ENCODE assay signal across 8 mouse cellular contexts in genomic region chr4:62263133-62263844, GRCm38 (mm10). TPM values are rescaled to one million over a fixed set of nuclear protein-coding genes. Genes with fewer than 3 reads are reported as not detected.
DNase-seq lines count a peak whose midpoint lies in the region; ATAC-seq and TF ChIP-seq lines count a peak whose summit lies in the region.

No protein-coding gene starts in this region.

- no peaks in the 10 kb centered on the region for H3K4me1 ChIP-seq in forebrain, postnatal 0 days (ENCODE audit: insufficient read depth)
- H3K4me1 ChIP-seq in forebrain, embryonic 15.5 days: 0 out of 2 replicates have a peak, but pooled peaks cover 3% of the 10 kb centered on the region
- no peaks in the 10 kb centered on the region for H3K4me1 ChIP-seq in lung, postnatal 0 days (ENCODE audit: insufficient read depth, low read depth, low read length)
- no peaks in the 10 kb centered on the region for H3K4me1 ChIP-seq in midbrain, embryonic 14.5 days (ENCODE audit: control insufficient read depth, insufficient read depth, low read length)

- H3K4me2 ChIP-seq in forebrain, postnatal 0 days (ENCODE audit: low read depth): no peak overlapping the region
- no peak overlapping the region for H3K4me2 ChIP-seq in forebrain, embryonic 15.5 days (replicated peaks)
- H3K4me2 ChIP-seq in lung, postnatal 0 days (replicated peaks; ENCODE audit: low read depth, low read length): no peak overlapping the region
- no peak overlapping the region for H3K4me2 ChIP-seq in midbrain, embryonic 14.5 days (ENCODE audit: low read length)

- DNase-seq in forebrain, postnatal 0 days: no peak
- DNase-seq in lung, postnatal 0 days (ENCODE audit: low spot score): peak; percentile 61
- DNase-seq in lung, postnatal 25 days (ENCODE audit: low spot score): no peak
- peak; percentile 68 for DNase-seq in embryo, embryonic 10.5 days (ENCODE audit: low spot score)
- peak; percentile 60 for DNase-seq in midbrain, embryonic 14.5 days
- no peak for DNase-seq in thymus, adult 18-20 months
- no peak for DNase-seq in natural killer cell, adult 2 months (ENCODE audit: low spot score in 2 of 2)

- no peak overlapping the region for H3K4me3 ChIP-seq in forebrain, postnatal 0 days (ENCODE audit: low read depth, low read length)
- no peak overlapping the region for H3K4me3 ChIP-seq in forebrain, embryonic 15.5 days
- no peak overlapping the region for H3K4me3 ChIP-seq in lung, postnatal 0 days (ENCODE audit: low read depth, low read length)
- H3K4me3 ChIP-seq in midbrain, embryonic 14.5 days (replicated peaks; ENCODE audit: low read depth, low read length): no peak overlapping the region

- TF ChIP-seq CTCF in forebrain, postnatal 0 days (IDR thresholded peaks at IDR 0.05; ENCODE audit: low read depth): peak; percentile 69
- peak; percentile 63 for TF ChIP-seq CTCF in lung, postnatal 0 days (IDR thresholded peaks at IDR 0.05)

- no peaks in the 10 kb centered on the region for H3K27me3 ChIP-seq in forebrain, postnatal 0 days (ENCODE audit: insufficient read depth, low read length)
- H3K27me3 ChIP-seq in forebrain, embryonic 15.5 days: no peaks in the 10 kb centered on the region
- no peaks in the 10 kb centered on the region for H3K27me3 ChIP-seq in lung, postnatal 0 days (replicated peaks; ENCODE audit: insufficient read depth, low read length)
- H3K27me3 ChIP-seq in midbrain, embryonic 14.5 days (ENCODE audit: control insufficient read depth, insufficient read depth, low read length): no peaks in the 10 kb centered on the region

- peak; percentile 42; the same call in 1 of the 2 replicates for ATAC-seq in forebrain, postnatal 0 days
- ATAC-seq in forebrain, embryonic 15.5 days (replicated peaks): no peak; the same call in 1 of the 2 replicates
- no peak for ATAC-seq in lung, postnatal 0 days
- ATAC-seq in midbrain, embryonic 14.5 days (ENCODE audit: low FRiP score, low TSS enrichment): no peak

- H3K27ac ChIP-seq in forebrain, postnatal 0 days (ENCODE audit: low read depth, low read length): no peak overlapping the region
- H3K27ac ChIP-seq in forebrain, embryonic 15.5 days (replicated peaks): no peak overlapping the region
- H3K27ac ChIP-seq in lung, postnatal 0 days (ENCODE audit: low read length): no peak overlapping the region
- no peak overlapping the region for H3K27ac ChIP-seq in midbrain, embryonic 14.5 days (replicated peaks; ENCODE audit: low read depth, low read length)

- no peak overlapping the region for H3K9ac ChIP-seq in forebrain, postnatal 0 days
- H3K9ac ChIP-seq in forebrain, embryonic 15.5 days (replicated peaks): no peak overlapping the region
- H3K9ac ChIP-seq in lung, postnatal 0 days (replicated peaks; ENCODE audit: low read depth): no peak overlapping the region
- no peak overlapping the region for H3K9ac ChIP-seq in midbrain, embryonic 14.5 days (replicated peaks; ENCODE audit: low read length)

- 32% methylated on average over 7 of the region's 7 CpGs for WGBS in forebrain, postnatal 0 days
- WGBS in forebrain, embryonic 15.5 days: 39% methylated on average over 7 of the region's 7 CpGs
- WGBS in lung, postnatal 0 days: 30% methylated on average over 7 of the region's 7 CpGs
- 32% methylated on average over 7 of the region's 7 CpGs for WGBS in midbrain, embryonic 14.5 days

- no peaks in the 10 kb centered on the region for H3K36me3 ChIP-seq in forebrain, postnatal 0 days (ENCODE audit: insufficient read depth)
- no peaks in the 10 kb centered on the region for H3K36me3 ChIP-seq in forebrain, embryonic 15.5 days
- no peaks in the 10 kb centered on the region for H3K36me3 ChIP-seq in lung, postnatal 0 days (ENCODE audit: insufficient read depth, low read length)
- H3K36me3 ChIP-seq in midbrain, embryonic 14.5 days (ENCODE audit: control insufficient read depth, insufficient read depth, low read length): no peaks in the 10 kb centered on the region

- TF ChIP-seq EP300 in lung, postnatal 0 days (IDR thresholded peaks at IDR 0.05): no peak

- no peaks in the 10 kb centered on the region for H3K9me3 ChIP-seq in forebrain, postnatal 0 days (ENCODE audit: low read length)
- H3K9me3 ChIP-seq in forebrain, embryonic 15.5 days: no peaks in the 10 kb centered on the region
- no peaks in the 10 kb centered on the region for H3K9me3 ChIP-seq in lung, postnatal 0 days (ENCODE audit: low read length)
- H3K9me3 ChIP-seq in midbrain, embryonic 14.5 days (ENCODE audit: control insufficient read depth, low read length): no peaks in the 10 kb centered on the region

RNA-seq across cellular contexts. Expression of gene Slc31a2, which starts 0.9 kb away (rescaled TPM):
- total RNA-seq in forebrain, postnatal 0 days (2014; rRNA removed): 11.3 and 15.8 TPM in 2 replicates
- 5.3 and 10.9 TPM in 2 replicates for polyA plus RNA-seq in forebrain, postnatal 0 days (2015; fragmentation: Nextera tagmentation; extraction: Ambion mirVana)
- polyA plus RNA-seq in forebrain, embryonic 15.5 days (2015; fragmentation: Nextera tagmentation; extraction: Ambion mirVana): 11.1 and 11.8 TPM in 2 replicates
- 25.5 and 29.0 TPM in 2 replicates for polyA plus RNA-seq in lung, postnatal 0 days (2015; fragmentation: Nextera tagmentation; extraction: Ambion mirVana)
- 9.2 and 10.2 TPM in 2 replicates for polyA plus RNA-seq in midbrain, embryonic 14.5 days (2014; fragmentation: Nextera tagmentation; extraction: Ambion mirVana)

RNA-seq across cellular contexts. Expression of gene Zfp37, which starts 32.4 kb away (rescaled TPM):
- 24.2 and 30.1 TPM in 2 replicates for total RNA-seq in forebrain, postnatal 0 days (2014; rRNA removed)
- 11.2 and 14.6 TPM in 2 replicates for polyA plus RNA-seq in forebrain, postnatal 0 days (2015; fragmentation: Nextera tagmentation; extraction: Ambion mirVana)
- 20.4 TPM in 2 replicates for polyA plus RNA-seq in forebrain, embryonic 15.5 days (2015; fragmentation: Nextera tagmentation; extraction: Ambion mirVana)
- 3.4 and 3.5 TPM in 2 replicates for polyA plus RNA-seq in lung, postnatal 0 days (2015; fragmentation: Nextera tagmentation; extraction: Ambion mirVana)
- 35.8 and 39.2 TPM in 2 replicates for polyA plus RNA-seq in midbrain, embryonic 14.5 days (2014; fragmentation: Nextera tagmentation; extraction: Ambion mirVana)

Comparison
In these comparisons a context has a peak if more than half of its experiments do, and no peak if none do; other contexts are left out.
1. DNase-seq: peak in lung, postnatal 0 days (single experiment), embryo, embryonic 10.5 days (single experiment) and midbrain, embryonic 14.5 days (single experiment); none in forebrain, postnatal 0 days (single experiment), lung, postnatal 25 days (single experiment), thymus, adult 18-20 months (0 of 2) and natural killer cell, adult 2 months (0 of 2).